Mouse (Mus musculus): ENCODE measurements around the gene Olfr536.
"Not testable (repeated sequence)": the region's sequence is repeated elsewhere in the genome, so short reads cannot be mapped to it uniquely, and the experiment has no call there.

The Olfr536 gene

GRCm38 (mm10) chr7:140507346-140508021 lies at the start of gene Olfr536:
Olfr536 (minus strand) TSS chr7:140507396.
- DNase-seq (ENCODE audit: low read depth in 1 of 2, low spot score in 2 of 2), result not testable (repeated sequence)

- no peak for DNase-seq (ENCODE audit: low read depth in 1 of 2, low spot score in 2 of 2)
Measured at GRCm38 (mm10) chr7:140539746-140540145, 32.5 kb upstream of the Olfr536 start.

GRCm38 (mm10) chr7:140494702-140495101 lies 12.5 kb downstream of the Olfr536 start:
- no peak for DNase-seq (ENCODE audit: low read depth in 1 of 2, low spot score in 2 of 2)

- no peak for DNase-seq (ENCODE audit: low read depth in 1 of 2, low spot score in 2 of 2)
Measured at GRCm38 (mm10) chr7:140494231-140494630, 13.0 kb downstream of the Olfr536 start.

DNA sequence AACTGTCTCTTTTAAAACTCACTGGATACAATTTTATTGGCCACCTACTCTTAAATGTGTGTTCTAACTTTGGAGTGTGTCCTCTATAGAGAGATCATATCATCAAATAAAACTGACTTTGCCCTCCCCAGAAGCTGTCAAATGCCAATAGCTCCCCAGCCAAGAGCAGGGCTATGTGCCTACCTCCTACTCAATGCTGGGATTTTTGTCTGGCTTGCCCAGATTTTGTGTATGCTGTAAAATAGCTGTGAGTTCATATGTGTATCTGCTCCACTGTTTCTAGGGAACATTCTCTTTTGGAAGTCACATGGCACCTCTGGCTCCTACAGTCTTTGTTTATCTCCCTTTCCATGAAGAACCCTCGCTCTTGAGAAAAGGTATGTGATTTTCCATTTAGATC lies 18.2 kb downstream of the Olfr536 start:
- DNase-seq (ENCODE audit: low read depth in 1 of 2, low spot score in 2 of 2), result no peak

- no peak for DNase-seq (ENCODE audit: low read depth in 1 of 2, low spot score in 2 of 2)
Measured at GRCm38 (mm10) chr7:140483916-140484315, 23.3 kb downstream of the Olfr536 start, which contains the start of gene Olfr535. Olfr535 (plus strand) TSS chr7:140484216.

GRCm38 (mm10) chr7:140478733-140479132 lies 28.5 kb downstream of the Olfr536 start:
- no peak for DNase-seq (ENCODE audit: low read depth in 1 of 2, low spot score in 2 of 2)

DNA sequence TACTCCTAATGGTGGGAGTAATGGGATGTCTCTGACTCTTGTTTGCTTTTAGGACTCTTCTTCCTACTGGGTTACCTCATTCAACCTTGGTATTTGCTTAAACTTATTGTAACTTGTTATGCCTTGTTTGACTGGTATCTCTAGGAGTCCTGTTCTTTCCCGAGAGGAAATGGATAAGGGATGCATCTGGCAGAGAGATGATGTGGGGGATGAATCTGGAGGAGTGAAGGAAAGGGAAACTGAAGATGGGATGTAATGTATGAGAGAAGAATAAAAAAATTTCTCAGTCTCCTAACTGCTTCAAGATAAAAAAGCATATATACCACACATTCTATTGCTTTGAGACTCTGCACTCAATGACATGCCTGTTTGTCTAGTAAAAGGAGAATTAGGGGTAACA lies 29.3 kb downstream of the Olfr536 start:
- DNase-seq (ENCODE audit: low read depth in 1 of 2, low spot score in 2 of 2), result no peak

- DNase-seq (ENCODE audit: low read depth in 1 of 2, low spot score in 2 of 2), result not testable (repeated sequence)
Measured at GRCm38 (mm10) chr7:140463070-140463469, 44.1 kb downstream of the Olfr536 start, which contains the start of gene Olfr533. Olfr533 (plus strand) TSS chr7:140463370.

All from monocyte, adult 2 months (primary cell).